ENCODE assay signal across 17 mouse cellular contexts in genomic region chr13:118245546-118245945, GRCm38 (mm10).
DNase-seq lines count a peak whose midpoint lies in the region.
"Had no signal": no experiment of that assay in that cellular context is flagged by ENCODE, and none has a peak within 500 bp of the region (broad histone marks: within the 10 kb centered on the region; RNA-seq: fewer than 3 reads in every experiment).

No protein-coding gene starts in this region.

- no peak overlapping the region for H3K4me3 ChIP-seq in forebrain, embryonic 10.5 days
- H3K4me3 ChIP-seq: embryonic facial prominence, embryonic 10.5 days; embryonic facial prominence, embryonic 12.5 days; forebrain, embryonic 12.5 days had no signal

- WGBS in forebrain, embryonic 10.5 days = 80% methylated on average over 2 of the region's 2 CpGs

- H3K27ac ChIP-seq in forebrain, embryonic 10.5 days = no peak overlapping the region
- H3K27ac ChIP-seq: embryonic facial prominence, embryonic 10.5 days; embryonic facial prominence, embryonic 12.5 days; forebrain, embryonic 12.5 days had no signal

- no peaks in the 10 kb centered on the region for H3K36me3 ChIP-seq in forebrain, embryonic 10.5 days (replicated peaks)
- H3K36me3 ChIP-seq: embryonic facial prominence, embryonic 10.5 days; embryonic facial prominence, embryonic 12.5 days; forebrain, embryonic 12.5 days; G1E had no signal

- no peaks in the 10 kb centered on the region for H3K4me1 ChIP-seq in forebrain, embryonic 10.5 days
- H3K4me1 ChIP-seq: embryonic facial prominence, embryonic 10.5 days; embryonic facial prominence, embryonic 12.5 days; forebrain, embryonic 12.5 days had no signal

- no peaks in the 10 kb centered on the region for H3K9me3 ChIP-seq in forebrain, embryonic 10.5 days
- H3K9me3 ChIP-seq: embryonic facial prominence, embryonic 10.5 days; embryonic facial prominence, embryonic 12.5 days; forebrain, embryonic 12.5 days; G1E had no signal

- peak; percentile 5 for DNase-seq in cerebellum, adult 9-10 months
- no peak for DNase-seq in cerebellum, postnatal 10 days
- peak; percentile 48 for DNase-seq in retina, embryonic 14.5 days (ENCODE audit: low spot score)
- DNase-seq in thymus, postnatal 4 days = no peak
- DNase-seq in forebrain, embryonic 10.5 days (ENCODE audit: extremely low spot score, low spot score) = no peak
- DNase-seq: adrenal gland, adult 2 months; adrenal gland, postnatal 10 days; adrenal gland, postnatal 25 days; B cell, adult 2 months; cerebellum, adult 11-12 months; cerebellum, adult 9-11 months; cerebellum, postnatal 25 days had no signal

- H3K27me3 ChIP-seq in forebrain, embryonic 10.5 days (ENCODE audit: poor library complexity, severe bottlenecking) = no peaks in the 10 kb centered on the region
- H3K27me3 ChIP-seq: CH12.LX; embryonic facial prominence, embryonic 12.5 days; forebrain, embryonic 12.5 days had no signal

Comparison
In these comparisons a context has a peak if more than half of its experiments do, and no peak if none do; other contexts are left out.
1. DNase-seq: peak in cerebellum, adult 9-10 months (single experiment) and retina, embryonic 14.5 days (single experiment); none in cerebellum, postnatal 10 days (0 of 2), thymus, postnatal 4 days (single experiment) and forebrain, embryonic 10.5 days (single experiment).